Mouse (Mus musculus) kidney, adult 2 months (tissue): ENCODE results near the gene Lef1. TPM values are rescaled to one million over a fixed set of nuclear protein-coding genes. Genes with fewer than 3 reads are reported as not detected.
A peak's percentile ranks its signal among the peaks of the same experiment; 100 is the strongest.

Experiments used
- DNase-seq: peaks from one replicate; pipeline ENCODE4 v3.0.0; 2021
- H3K27ac ChIP-seq: fragments of 200-500 bp; 2 replicates; pipeline ENCODE4 v1.5.1; 2012; ENCODE audit warnings: low read depth, low read length, control low read depth, inconsistent platforms; ENCODE audit not compliant: insufficient read depth
- H3K27me3 ChIP-seq: fragments of 200-500 bp; replicated peaks from 2 replicates; pipeline ENCODE4 v1.6.1; 2012; ENCODE audit warnings: mild to moderate bottlenecking, moderate library complexity, low read length, inconsistent platforms; ENCODE audit not compliant: control insufficient read depth, insufficient read depth
- H3K36me3 ChIP-seq: fragments of 200-500 bp; 2 replicates; pipeline ENCODE4 v1.6.1; 2012; ENCODE audit warnings: mild to moderate bottlenecking, moderate library complexity, low read length, inconsistent platforms; ENCODE audit not compliant: control insufficient read depth, insufficient read depth
- H3K4me1 ChIP-seq: fragments of 200-500 bp; 2 replicates; pipeline ENCODE4 v1.6.1; 2011; ENCODE audit warnings: low read length; ENCODE audit not compliant: control insufficient read depth, insufficient read depth
- H3K4me3 ChIP-seq: fragments of 200-500 bp; 2 replicates; pipeline ENCODE4 v1.5.1; 2011; ENCODE audit warnings: mild to moderate bottlenecking, low read depth, low read length, control low read depth; ENCODE audit not compliant: insufficient read depth
- CTCF ChIP-seq: fragments of 200-500 bp; conservative IDR thresholded peaks from 2 replicates; pipeline ENCODE4 v1.5.1; 2011; ENCODE audit warnings: low read depth, mild to moderate bottlenecking, control low read depth, low read length, moderate library complexity, mixed read lengths; ENCODE audit not compliant: insufficient read depth, insufficient read length
- POLR2A ChIP-seq: fragments of 200-500 bp; IDR thresholded peaks from one replicate; pipeline ENCODE4 v1.6.1; 2011; ENCODE audit warnings: low read depth, low read length, control low read depth
- WGBS: fragments of 180-500 bp; shearing (Covaris S2); methylation state at CpG from one replicate; pipeline ENCODE4 v1.1.7; 2018; 5-methylcytosine and 5-hydroxymethylcytosine counted together
- polyA plus RNA-seq: library from polyadenylated mRNA; depleted of rRNA; stranded (reverse); fragments of >200 nt; gene quantifications from 2 replicates; pipeline ENCODE4 v1.2.3, GENCODE M21; 2012

Gene Lef1
- polyA plus RNA-seq, 1 experiment: 8.4 TPM

- no peak for TF ChIP-seq POLR2A
- TF ChIP-seq CTCF: no peak
- 84% methylated on average over 9 of the region's 9 CpGs for WGBS
- Histone ChIP-seq H3K4me3 (no peak overlapping the region), H3K27ac (no peak overlapping the region), H3K36me3 (no peaks in the 10 kb centered on the region; the same call in none of the 2 replicates), H3K4me1 (peaks cover 8% of the 10 kb centered on the region), H3K27me3 (no peaks in the 10 kb centered on the region)
- DNase-seq: no peak
Measured at GRCm38 (mm10) chr3:131259392-131259965, 149.2 kb downstream of the Lef1 start.

GRCm38 (mm10) chr3:131260418-131260817 lies 150.1 kb downstream of the Lef1 start:
- Histone ChIP-seq H3K36me3 (no peaks in the 10 kb centered on the region; the same call in none of the 2 replicates), H3K27ac (no peak overlapping the region), H3K4me3 (no peak overlapping the region), H3K27me3 (no peaks in the 10 kb centered on the region), H3K4me1 (peaks cover 17% of the 10 kb centered on the region)
- no peak for TF ChIP-seq POLR2A
- DNase-seq: no peak
- WGBS: 88% methylated on average over 6 of the region's 6 CpGs

- Histone ChIP-seq H3K27ac (peak overlapping the region; percentile 62; the same call in 1 of the 2 replicates), H3K36me3 (no peaks in the 10 kb centered on the region; the same call in none of the 2 replicates), H3K27me3 (no peaks in the 10 kb centered on the region), H3K4me1 (peaks cover 44% of the 10 kb centered on the region), H3K4me3 (no peak overlapping the region)
- 50% methylated on average over 15 of the region's 15 CpGs for WGBS
- peak; percentile 92 for DNase-seq
- TF ChIP-seq POLR2A: no peak
- no peak for TF ChIP-seq CTCF
Measured at GRCm38 (mm10) chr3:131263766-131264486, 153.7 kb downstream of the Lef1 start.

- H3K27me3 ChIP-seq: no peaks in the 10 kb centered on the region
- no peak overlapping the region for H3K27ac ChIP-seq
- WGBS: 74% methylated on average over 8 of the region's 8 CpGs
- no peak for TF ChIP-seq POLR2A
- H3K36me3 ChIP-seq: no peaks in the 10 kb centered on the region; the same call in none of the 2 replicates
- H3K4me1 ChIP-seq: peaks cover 54% of the 10 kb centered on the region
- DNase-seq: no peak
- H3K4me3 ChIP-seq: no peak overlapping the region
Measured at GRCm38 (mm10) chr3:131265516-131265915, 155.2 kb downstream of the Lef1 start.

- WGBS: 49% methylated on average over 3 of the region's 3 CpGs
- H3K36me3 ChIP-seq: no peaks in the 10 kb centered on the region; the same call in 1 of the 2 replicates
- H3K27me3 ChIP-seq: no peaks in the 10 kb centered on the region
- TF ChIP-seq POLR2A (no peak), CTCF (no peak)
- DNase-seq: peak; percentile 64
- H3K27ac ChIP-seq: no peak overlapping the region
- H3K4me3 ChIP-seq: no peak overlapping the region
- peaks cover 54% of the 10 kb centered on the region for H3K4me1 ChIP-seq
Measured at GRCm38 (mm10) chr3:131266366-131267050, 156.2 kb downstream of the Lef1 start.

- no peaks in the 10 kb centered on the region; the same call in 1 of the 2 replicates for H3K36me3 ChIP-seq
- TF ChIP-seq POLR2A (no peak), CTCF (no peak)
- H3K27ac ChIP-seq: no peak overlapping the region
- peaks cover 47% of the 10 kb centered on the region for H3K4me1 ChIP-seq
- H3K27me3 ChIP-seq: no peaks in the 10 kb centered on the region
- peak; percentile 21 for DNase-seq
- 46% methylated on average over 6 of the region's 6 CpGs for WGBS
- H3K4me3 ChIP-seq: no peak overlapping the region
Measured at GRCm38 (mm10) chr3:131270381-131270780, 160.1 kb downstream of the Lef1 start.

GRCm38 (mm10) chr3:131271157-131271556 lies 160.9 kb downstream of the Lef1 start:
- peak overlapping the region; percentile 91 for H3K27ac ChIP-seq
- DNase-seq: peak; percentile 94
- no peaks in the 10 kb centered on the region; the same call in 1 of the 2 replicates for H3K36me3 ChIP-seq
- TF ChIP-seq POLR2A (no peak), CTCF (peak; percentile 44)
- 5% methylated on average over 8 of the region's 8 CpGs for WGBS
- peaks cover 43% of the 10 kb centered on the region for H3K4me1 ChIP-seq
- H3K27me3 ChIP-seq: no peaks in the 10 kb centered on the region
- peak overlapping the region; percentile 98 for H3K4me3 ChIP-seq
